Mouse (Mus musculus): ENCODE data around the gene Tbx2. TPM values are rescaled to one million over a fixed set of nuclear protein-coding genes. Genes with fewer than 3 reads are reported as not detected.

The Tbx2 gene
- total and polyA plus RNA-seq, 3 experiments = 0.01 TPM; not detected in 2

DNA sequence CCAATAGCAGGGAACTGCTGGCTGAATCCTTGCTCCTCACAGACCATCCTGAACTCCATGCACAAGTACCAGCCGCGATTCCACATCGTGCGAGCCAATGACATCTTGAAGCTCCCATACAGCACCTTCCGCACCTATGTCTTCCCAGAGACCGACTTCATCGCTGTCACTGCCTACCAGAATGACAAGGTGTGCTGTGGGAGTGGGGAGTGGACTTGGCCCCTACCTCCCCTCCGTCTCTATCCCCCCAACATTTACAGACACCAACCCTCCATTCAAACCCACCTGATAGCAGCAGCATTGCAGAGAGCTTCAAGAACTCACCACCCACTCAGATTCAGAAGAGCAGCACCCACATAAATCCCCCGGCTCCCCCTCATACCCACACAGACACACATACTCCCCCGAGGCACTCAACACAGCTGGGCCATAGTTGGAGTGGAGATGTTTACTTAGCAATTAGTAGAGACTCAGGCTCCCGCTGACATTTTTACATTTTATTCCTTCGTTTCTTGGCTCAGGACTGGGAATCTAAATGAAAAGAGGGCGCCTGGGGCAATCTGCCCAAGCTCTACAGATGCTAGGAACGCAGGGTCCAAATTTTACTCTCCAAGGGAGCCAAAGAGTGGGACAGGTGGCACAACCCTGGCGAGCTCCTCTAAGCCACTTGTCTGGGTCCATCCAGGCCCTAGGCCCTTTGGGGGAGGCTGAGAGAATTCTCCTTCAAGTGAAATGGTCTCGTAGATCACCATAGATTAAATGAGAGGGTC lies 3.6 kb downstream of the Tbx2 start:
- TF ChIP-seq SMC3 (IDR thresholded peaks at IDR 0.05; ENCODE audit: low read depth, low read length) (no peak), MEF2A (IDR thresholded peaks at IDR 0.05; ENCODE audit: extremely low read depth, insufficient replicate concordance, low read depth, low read length, poor library complexity, severe bottlenecking) (no peak), USF2 (IDR thresholded peaks at IDR 0.05; ENCODE audit: borderline replicate concordance in 1 of 2, insufficient read depth in 1 of 2, low read depth in 1 of 2, low read length in 2 of 2) (no peak), MAFK (IDR thresholded peaks at IDR 0.05; ENCODE audit: borderline replicate concordance, low read depth, low read length) (no peak), KAT2A (conservative IDR thresholded peaks at IDR 0.05; ENCODE audit: low read depth, low read length) (no peak), RAD21 (IDR thresholded peaks at IDR 0.05; ENCODE audit: low read depth, low read length) (no peak), BHLHE40 (IDR thresholded peaks at IDR 0.05; ENCODE audit: borderline replicate concordance, low read depth, low read length) (no peak), MYC (IDR thresholded peaks at IDR 0.05; ENCODE audit: low read depth, low read length) (no peak), MXI1 (IDR thresholded peaks at IDR 0.05; ENCODE audit: low read depth, low read length) (no peak), ETS1 (IDR thresholded peaks at IDR 0.05; ENCODE audit: low read depth, low read length) (no peak), EP300 (IDR thresholded peaks at IDR 0.05; ENCODE audit: low read depth in 1 of 2, low read length in 2 of 2) (no peak), CHD1 (IDR thresholded peaks at IDR 0.05; ENCODE audit: low read depth, low read length) (no peak), TAL1 (IDR thresholded peaks at IDR 0.05; ENCODE audit: low read length) (no peak), SIN3A (IDR thresholded peaks at IDR 0.05; ENCODE audit: low read length) (no peak), ZMIZ1 (IDR thresholded peaks at IDR 0.05; ENCODE audit: low read depth, low read length) (no peak)
- Histone ChIP-seq H3K4me3 (ENCODE audit: control insufficient read depth in 1 of 2, insufficient read depth in 1 of 2, low read depth in 2 of 2, low read length in 2 of 2) (no peak overlapping the region), H3K79me2 (ENCODE audit: control insufficient read depth, insufficient read depth, low read length, poor library complexity) (no peaks in the 10 kb centered on the region), H3K9ac (ENCODE audit: control insufficient read depth, low read depth, low read length, poor library complexity, severe bottlenecking) (no peak overlapping the region), H3K36me3 (ENCODE audit: control insufficient read depth in 1 of 2, insufficient read depth in 2 of 2, low read length in 2 of 2) (no peaks in the 10 kb centered on the region), H3K4me1 (ENCODE audit: control insufficient read depth in 1 of 2, insufficient read depth in 2 of 2, low read length in 2 of 2) (no peaks in the 10 kb centered on the region), H3K27me3 (ENCODE audit: control insufficient read depth in 1 of 2, insufficient read depth in 2 of 2, low read length in 2 of 2) (no peaks in the 10 kb centered on the region), H3K27ac (ENCODE audit: control insufficient read depth, low read depth, low read length) (no peak overlapping the region), H3K9me3 (replicated peaks; ENCODE audit: insufficient read depth, low read length) (no peaks in the 10 kb centered on the region)
- DNase-seq (ENCODE audit: low read depth, low spot score) = no peak

DNA sequence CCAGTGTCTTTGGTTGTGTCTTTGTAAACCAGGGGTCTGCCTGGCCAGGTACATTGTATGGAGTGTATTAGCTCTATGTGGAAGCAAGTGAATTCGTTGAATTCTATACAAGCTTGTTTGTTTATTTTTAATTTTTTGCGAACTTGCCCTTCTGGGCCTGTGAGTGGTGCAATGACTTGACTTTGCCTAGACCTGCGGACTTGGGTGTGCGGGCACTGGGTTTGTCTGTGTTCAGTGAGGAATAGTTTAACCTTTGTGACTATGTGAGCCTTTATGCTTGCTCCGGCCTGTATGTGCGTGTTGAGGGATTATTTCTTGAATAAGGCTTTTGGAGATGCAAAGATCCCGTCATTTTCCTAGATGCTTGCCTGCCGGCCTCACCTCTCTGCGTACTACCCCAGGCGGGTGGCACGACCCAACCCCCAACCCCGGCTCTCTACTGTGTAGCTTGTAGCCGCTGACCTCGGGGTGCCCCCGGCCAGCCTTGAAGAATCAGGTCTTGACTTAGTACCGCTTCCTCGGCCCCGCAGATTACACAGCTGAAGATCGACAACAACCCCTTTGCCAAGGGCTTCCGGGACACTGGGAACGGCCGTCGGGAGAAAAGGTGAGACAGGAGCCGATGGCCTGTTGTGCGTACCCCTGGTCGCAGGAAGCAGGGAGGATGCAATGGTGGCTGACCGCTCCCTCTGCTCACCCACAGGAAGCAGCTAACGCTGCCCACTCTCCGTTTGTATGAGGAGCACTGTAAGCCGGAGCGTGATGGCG lies 4.4 kb downstream of the Tbx2 start:
- Histone ChIP-seq H3K9ac (ENCODE audit: control insufficient read depth, low read depth, low read length, poor library complexity, severe bottlenecking) (no peak overlapping the region), H3K36me3 (ENCODE audit: control insufficient read depth in 1 of 2, insufficient read depth in 2 of 2, low read length in 2 of 2) (no peaks in the 10 kb centered on the region), H3K79me2 (ENCODE audit: control insufficient read depth, insufficient read depth, low read length, poor library complexity) (no peaks in the 10 kb centered on the region; the same call in 1 of the 2 replicates), H3K27me3 (ENCODE audit: control insufficient read depth in 1 of 2, insufficient read depth in 2 of 2, low read length in 2 of 2) (no peaks in the 10 kb centered on the region), H3K9me3 (replicated peaks; ENCODE audit: insufficient read depth, low read length) (no peaks in the 10 kb centered on the region), H3K4me3 (ENCODE audit: control insufficient read depth in 1 of 2, insufficient read depth in 1 of 2, low read depth in 2 of 2, low read length in 2 of 2) (no peak overlapping the region), H3K4me1 (ENCODE audit: control insufficient read depth in 1 of 2, insufficient read depth in 2 of 2, low read length in 2 of 2) (no peaks in the 10 kb centered on the region), H3K27ac (ENCODE audit: control insufficient read depth, low read depth, low read length) (no peak overlapping the region)
- no peak for DNase-seq (ENCODE audit: low read depth, low spot score)
- TF ChIP-seq CHD1 (IDR thresholded peaks at IDR 0.05; ENCODE audit: low read depth, low read length) (no peak), E2F4 (IDR thresholded peaks at IDR 0.05; ENCODE audit: borderline replicate concordance, low read depth, low read length) (no peak), MAZ (IDR thresholded peaks at IDR 0.05; ENCODE audit: low read depth, low read length) (no peak), POLR2AphosphoS5 (IDR thresholded peaks at IDR 0.05; ENCODE audit: borderline replicate concordance, low read depth, low read length) (no peak), ZKSCAN1 (IDR thresholded peaks at IDR 0.05; ENCODE audit: low read depth, low read length) (no peak), BHLHE40 (IDR thresholded peaks at IDR 0.05; ENCODE audit: borderline replicate concordance, low read depth, low read length) (no peak), USF2 (IDR thresholded peaks at IDR 0.05; ENCODE audit: borderline replicate concordance in 1 of 2, insufficient read depth in 1 of 2, low read depth in 1 of 2, low read length in 2 of 2) (no peak), CTCF (IDR thresholded peaks at IDR 0.05 in 2 of 3, conservative IDR thresholded peaks at IDR 0.05 in 1 of 3; ENCODE audit: control insufficient read depth in 1 of 3, insufficient read depth in 1 of 3, low read depth in 2 of 3, low read length in 3 of 3, poor library complexity in 1 of 3, severe bottlenecking in 1 of 3) (no peak), POLR2A (IDR thresholded peaks at IDR 0.05; ENCODE audit: control insufficient read depth in 1 of 2, insufficient read depth in 1 of 2, low read depth in 1 of 2, low read length in 2 of 2, poor library complexity in 1 of 2) (no peak), TCF12 (IDR thresholded peaks at IDR 0.05; ENCODE audit: low read depth, low read length) (no peak), JUND (IDR thresholded peaks at IDR 0.05; ENCODE audit: low read depth, low read length) (no peak)

Data from MEL (cell line).